In genomic region chr3:30436131-30436530, GRCm38 (mm10) we compare ENCODE assay signal across 27 mouse cellular contexts.
DNase-seq lines count a peak whose midpoint lies in the region; ATAC-seq lines count a peak whose summit lies in the region.
"Had no signal": no experiment of that assay in that cellular context is flagged by ENCODE, and none has a peak within 500 bp of the region (broad histone marks: within the 10 kb centered on the region; RNA-seq: fewer than 3 reads in every experiment).

No protein-coding gene starts in this region.

- no peaks in the 10 kb centered on the region for H3K36me3 ChIP-seq in heart, embryonic 10.5 days
- H3K36me3 ChIP-seq in heart, embryonic 12.5 days, result no peaks in the 10 kb centered on the region
- no peaks in the 10 kb centered on the region for H3K36me3 ChIP-seq in midbrain, embryonic 10.5 days
- H3K36me3 ChIP-seq in midbrain, embryonic 16.5 days (ENCODE audit: control insufficient read depth, insufficient read depth, low read length), result no peaks in the 10 kb centered on the region
- H3K36me3 ChIP-seq: embryonic facial prominence, embryonic 12.5 days; embryonic facial prominence, embryonic 15.5 days; forebrain, embryonic 12.5 days; hindbrain, embryonic 13.5 days; intestine, embryonic 15.5 days had no signal

- no peaks in the 10 kb centered on the region for H3K27me3 ChIP-seq in heart, embryonic 10.5 days (ENCODE audit: insufficient read depth, poor library complexity, severe bottlenecking)
- H3K27me3 ChIP-seq in heart, embryonic 12.5 days (replicated peaks), result no peaks in the 10 kb centered on the region
- no peaks in the 10 kb centered on the region for H3K27me3 ChIP-seq in midbrain, embryonic 10.5 days (ENCODE audit: low read depth, poor library complexity, severe bottlenecking)
- H3K27me3 ChIP-seq in midbrain, embryonic 16.5 days (ENCODE audit: control insufficient read depth, insufficient read depth, low read depth, low read length), result no peaks in the 10 kb centered on the region
- H3K27me3 ChIP-seq: embryonic facial prominence, embryonic 12.5 days; embryonic facial prominence, embryonic 15.5 days; forebrain, embryonic 12.5 days; heart, embryonic 13.5 days; hindbrain, embryonic 13.5 days; intestine, embryonic 15.5 days had no signal

- no peaks in the 10 kb centered on the region for H3K9me3 ChIP-seq in heart, embryonic 10.5 days
- H3K9me3 ChIP-seq in heart, embryonic 12.5 days (replicated peaks), result 0 out of 2 replicates have a peak, but pooled peaks cover 3% of the 10 kb centered on the region
- H3K9me3 ChIP-seq in midbrain, embryonic 10.5 days (replicated peaks), result peaks cover 6% of the 10 kb centered on the region; the same call in 1 of the 2 replicates
- H3K9me3 ChIP-seq in midbrain, embryonic 16.5 days (replicated peaks; ENCODE audit: control insufficient read depth, low read length, poor library complexity, severe bottlenecking), result peaks cover 2% of the 10 kb centered on the region; the same call in 1 of the 2 replicates
- H3K9me3 ChIP-seq: embryonic facial prominence, embryonic 12.5 days; embryonic facial prominence, embryonic 15.5 days; forebrain, embryonic 12.5 days; heart, embryonic 13.5 days; hindbrain, embryonic 13.5 days; intestine, embryonic 15.5 days had no signal

- H3K27ac ChIP-seq in heart, embryonic 10.5 days, result peak overlapping the region; percentile 49; the same call in 1 of the 2 replicates
- no peak overlapping the region for H3K27ac ChIP-seq in heart, embryonic 12.5 days (ENCODE audit: poor library complexity, severe bottlenecking)
- peak overlapping the region; percentile 42; the same call in 1 of the 2 replicates for H3K27ac ChIP-seq in midbrain, embryonic 10.5 days (replicated peaks)
- no peak overlapping the region for H3K27ac ChIP-seq in midbrain, embryonic 16.5 days (ENCODE audit: low read length)
- H3K27ac ChIP-seq: embryonic facial prominence, embryonic 12.5 days; embryonic facial prominence, embryonic 15.5 days; forebrain, embryonic 12.5 days; heart, embryonic 13.5 days; hindbrain, embryonic 13.5 days; intestine, embryonic 15.5 days had no signal

- peaks cover 19% of the 10 kb centered on the region for H3K4me1 ChIP-seq in heart, embryonic 10.5 days
- peaks cover 12% of the 10 kb centered on the region for H3K4me1 ChIP-seq in heart, embryonic 12.5 days (replicated peaks)
- H3K4me1 ChIP-seq in midbrain, embryonic 10.5 days, result peaks cover 20% of the 10 kb centered on the region
- no peaks in the 10 kb centered on the region for H3K4me1 ChIP-seq in midbrain, embryonic 16.5 days (ENCODE audit: control insufficient read depth, insufficient read depth, low read length)
- H3K4me1 ChIP-seq: embryonic facial prominence, embryonic 15.5 days; hindbrain, embryonic 13.5 days; intestine, embryonic 15.5 days had no signal

- no peak overlapping the region for H3K4me3 ChIP-seq in heart, embryonic 10.5 days
- H3K4me3 ChIP-seq in heart, embryonic 12.5 days, result no peak overlapping the region
- no peak overlapping the region for H3K4me3 ChIP-seq in midbrain, embryonic 10.5 days
- H3K4me3 ChIP-seq in midbrain, embryonic 16.5 days (ENCODE audit: low read depth, low read length), result no peak overlapping the region
- H3K4me3 ChIP-seq: embryonic facial prominence, embryonic 12.5 days; embryonic facial prominence, embryonic 15.5 days; forebrain, embryonic 12.5 days; heart, embryonic 13.5 days; hindbrain, embryonic 13.5 days; intestine, embryonic 15.5 days had no signal

- ATAC-seq in heart, embryonic 12.5 days (ENCODE audit: insufficient number of reproducible peaks, low FRiP score), result no peak
- ATAC-seq in midbrain, embryonic 16.5 days, result no peak
- ATAC-seq: CD4-positive, CD25-positive, alpha-beta regulatory T cell, adult 4 months; forebrain, embryonic 16.5 days; hindbrain, embryonic 16.5 days; intestine, embryonic 15.5 days had no signal

- no peak overlapping the region for H3K4me2 ChIP-seq in heart, embryonic 12.5 days
- no peak overlapping the region for H3K4me2 ChIP-seq in midbrain, embryonic 16.5 days (ENCODE audit: low read length)
- H3K4me2 ChIP-seq: embryonic facial prominence, embryonic 12.5 days; embryonic facial prominence, embryonic 15.5 days; forebrain, embryonic 12.5 days; heart, embryonic 13.5 days; hindbrain, embryonic 13.5 days; intestine, embryonic 15.5 days had no signal

- no peak overlapping the region for H3K9ac ChIP-seq in heart, embryonic 12.5 days
- no peak overlapping the region for H3K9ac ChIP-seq in midbrain, embryonic 16.5 days (ENCODE audit: low read depth, low read length)
- H3K9ac ChIP-seq: embryonic facial prominence, embryonic 12.5 days; embryonic facial prominence, embryonic 15.5 days; forebrain, embryonic 12.5 days; heart, embryonic 13.5 days; hindbrain, embryonic 13.5 days; intestine, embryonic 15.5 days had no signal

- WGBS in heart, embryonic 10.5 days, result 35% methylated on average over 9 of the region's 9 CpGs
- 37% methylated on average over 9 of the region's 9 CpGs for WGBS in heart, embryonic 12.5 days
- 47% methylated on average over 9 of the region's 9 CpGs for WGBS in midbrain, embryonic 10.5 days
- 46% methylated on average over 9 of the region's 9 CpGs for WGBS in midbrain, embryonic 16.5 days

- no peak for DNase-seq in heart, embryonic 10.5 days (ENCODE audit: low spot score)
- DNase-seq in midbrain, embryonic 10.5 days (ENCODE audit: low spot score), result no peak
- peak; percentile 37 for DNase-seq in embryo, embryonic 11 days
- peak; percentile 47 for DNase-seq in yolk sac, embryonic 10.5 days (ENCODE audit: low spot score)
- no peak for DNase-seq in cerebellum, adult 9-11 months
- DNase-seq in cerebellum, adult 11 months, result no peak
- DNase-seq: adrenal gland, adult 2 months; adrenal gland, postnatal 14 days; cerebellum, adult 18-20 months; cerebellum, adult 9-10 months; cerebellum, postnatal 36 days; gastrocnemius, postnatal 10 days; gastrocnemius, postnatal 36 days; heart, postnatal 14 days; heart, postnatal 4 days; kidney, adult 11 months had no signal

Comparison
In these comparisons a context has a peak if more than half of its experiments do, and no peak if none do; other contexts are left out.
1. H3K27ac ChIP-seq: peak in heart, embryonic 10.5 days (single experiment) and midbrain, embryonic 10.5 days (single experiment); none in heart, embryonic 12.5 days (single experiment) and midbrain, embryonic 16.5 days (single experiment).
2. DNase-seq: peak in embryo, embryonic 11 days (single experiment) and yolk sac, embryonic 10.5 days (single experiment); none in heart, embryonic 10.5 days (single experiment), midbrain, embryonic 10.5 days (single experiment), cerebellum, adult 9-11 months (single experiment) and cerebellum, adult 11 months (single experiment).